Mouse (Mus musculus) heart, adult 9 months (tissue): ENCODE measurements around the gene Nf1.

Source experiments
- DNase-seq, 2 experiments: peaks; one replicate each; pipeline ENCODE4 v3.0.0; 2022; ENCODE audit warnings: low spot score in 2 of 2

Gene Nf1

GRCm38 (mm10) chr11:79328060-79328459, 11.4 kb upstream of the Nf1 start:
- no peak for DNase-seq

GRCm38 (mm10) chr11:79329585-79329984, 9.9 kb upstream of the Nf1 start:
- DNase-seq = no peak

DNA sequence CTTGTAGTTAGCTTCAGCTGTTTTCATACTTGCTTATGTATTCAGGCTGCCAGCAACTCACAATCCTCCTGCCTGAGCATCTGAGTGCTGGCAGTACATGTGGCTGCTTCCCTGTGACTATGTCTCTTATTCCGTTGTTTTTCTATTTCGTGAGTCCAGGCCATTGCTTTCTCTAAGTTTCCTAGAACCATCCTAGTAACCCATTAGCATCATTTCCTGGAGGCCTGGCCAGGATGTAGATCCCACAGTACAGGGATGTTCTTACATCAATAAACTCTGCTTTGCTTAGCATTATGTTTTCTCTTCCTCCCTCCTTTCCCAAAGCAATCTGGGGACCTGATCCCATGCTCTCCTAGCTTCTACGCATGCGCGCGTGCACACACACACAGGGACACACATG, 4.4 kb upstream of the Nf1 start:
- no peak for DNase-seq

DNA sequence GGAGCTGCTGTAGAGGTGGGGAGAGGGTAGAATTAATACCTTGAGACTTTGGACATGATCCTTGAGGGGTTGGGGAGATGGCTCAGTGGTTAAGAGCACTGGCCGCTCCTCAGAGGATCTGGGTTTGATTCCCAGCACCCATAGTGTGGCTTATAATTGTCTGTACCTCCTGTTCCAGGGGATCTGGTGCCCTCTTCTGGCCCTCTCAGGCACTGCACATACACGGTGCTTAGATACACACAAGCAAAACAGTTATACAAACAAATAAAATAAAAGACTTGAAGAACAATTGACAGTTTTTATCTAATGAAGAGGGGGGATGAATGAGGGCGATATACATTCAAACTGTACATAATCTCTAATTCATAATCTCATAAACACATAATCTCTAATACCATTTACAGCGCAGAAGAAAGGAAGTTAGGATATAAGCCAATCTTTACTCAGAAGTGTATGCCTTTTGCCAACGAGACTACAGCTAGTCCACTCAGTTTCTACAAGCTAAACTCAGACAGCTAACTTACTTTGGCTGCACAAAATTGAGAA, 2.7 kb upstream of the Nf1 start:
- DNase-seq = no peak

GRCm38 (mm10) chr11:79338621-79339020, 872 bp upstream of the Nf1 start:
- DNase-seq = no peak

GRCm38 (mm10) chr11:79339808-79340781, 602 bp downstream of the Nf1 start:
- DNase-seq = peak in 1 of 2 experiments; percentile 29

DNA sequence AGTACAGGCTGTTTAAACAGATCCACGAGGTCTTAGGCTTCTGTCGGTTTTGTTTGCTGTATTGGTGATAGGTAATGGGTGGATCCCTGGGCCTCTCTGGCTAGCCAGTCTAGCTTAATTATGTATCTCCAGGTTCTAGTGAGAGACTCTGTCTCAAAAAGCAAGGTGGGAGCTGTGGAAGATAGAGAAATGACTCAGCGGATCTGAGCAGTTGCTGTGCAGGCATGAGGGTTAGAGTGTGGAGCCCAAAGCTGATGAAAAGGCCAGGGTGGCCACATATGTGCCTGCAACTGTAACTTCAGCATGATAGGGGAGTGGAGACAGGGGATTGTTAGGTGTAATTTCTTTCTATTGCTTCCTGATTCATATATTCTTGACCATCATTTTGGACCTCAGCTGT, 17.5 kb downstream of the Nf1 start:
- no peak for DNase-seq

GRCm38 (mm10) chr11:79357397-79357796, 17.9 kb downstream of the Nf1 start:
- DNase-seq = no peak

- no peak for DNase-seq
Measured at GRCm38 (mm10) chr11:79364956-79365355, 25.5 kb downstream of the Nf1 start.

DNA sequence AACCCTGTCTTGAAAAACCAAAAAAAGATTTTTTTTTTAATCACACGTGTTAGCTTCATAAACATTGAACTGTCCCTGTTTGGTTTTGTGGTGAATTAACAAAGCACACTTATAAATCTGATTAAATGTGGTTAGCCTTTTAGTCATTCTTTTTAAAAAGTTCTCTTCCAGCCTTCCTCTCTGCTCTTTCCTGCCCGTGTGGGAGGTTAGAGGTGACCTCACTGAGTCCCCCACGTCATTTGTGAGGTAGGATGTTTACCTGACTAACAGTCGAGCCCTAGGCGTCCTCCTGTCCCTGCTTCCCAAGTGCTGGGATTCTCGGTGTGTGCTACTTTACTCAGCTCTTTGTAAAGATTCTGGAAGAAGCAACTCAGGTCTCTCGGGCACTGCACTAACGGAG, 26.8 kb downstream of the Nf1 start:
- DNase-seq = no peak

GRCm38 (mm10) chr11:79373031-79373430, 33.5 kb downstream of the Nf1 start:
- DNase-seq = no peak

GRCm38 (mm10) chr11:79398336-79398735, 58.8 kb downstream of the Nf1 start:
- peak; percentile 34 to 74 for DNase-seq

GRCm38 (mm10) chr11:79403625-79404319, 64.3 kb downstream of the Nf1 start:
- DNase-seq = no peak

- DNase-seq = no peak
Measured at GRCm38 (mm10) chr11:79413761-79414513, 74.4 kb downstream of the Nf1 start.

DNA sequence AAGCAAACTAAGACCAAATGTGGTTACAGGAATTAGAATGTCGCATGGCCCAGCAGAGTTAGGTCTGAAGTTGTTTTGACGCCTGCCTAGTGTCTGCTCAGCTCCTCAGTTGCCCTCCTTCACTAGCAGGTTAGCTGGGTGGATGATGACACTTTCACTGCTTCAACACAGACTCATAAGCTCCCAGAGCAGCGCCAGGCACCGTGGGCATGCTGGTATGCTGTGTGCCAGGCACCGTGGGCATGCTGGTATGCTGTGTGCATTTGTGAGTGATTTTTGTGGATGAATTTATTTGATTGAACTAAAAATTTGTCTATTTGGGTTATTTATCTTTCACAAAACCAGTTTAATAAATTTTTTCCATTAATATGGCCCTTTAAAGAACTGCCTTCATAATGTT, 83.0 kb downstream of the Nf1 start:
- DNase-seq = no peak

DNA sequence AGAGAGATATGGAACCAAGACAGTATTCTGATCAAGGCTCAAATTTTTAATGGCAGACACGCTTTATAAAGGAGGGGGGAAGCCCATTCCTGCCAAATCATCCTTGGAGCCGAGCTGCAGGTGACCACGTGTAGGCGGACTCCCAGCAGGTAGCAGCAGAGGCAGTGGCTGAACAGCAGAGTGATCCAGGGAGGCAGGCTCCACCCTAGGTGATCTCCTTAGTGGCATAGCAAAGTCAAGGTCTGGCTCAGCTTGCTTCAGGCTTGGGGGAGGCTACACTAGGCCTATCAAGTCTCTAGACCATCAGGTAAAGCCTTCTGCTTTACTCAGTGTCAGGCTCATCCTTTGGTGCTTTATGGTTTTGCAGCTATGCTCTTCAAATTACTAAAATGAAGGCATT, 87.1 kb downstream of the Nf1 start:
- no peak for DNase-seq

DNA sequence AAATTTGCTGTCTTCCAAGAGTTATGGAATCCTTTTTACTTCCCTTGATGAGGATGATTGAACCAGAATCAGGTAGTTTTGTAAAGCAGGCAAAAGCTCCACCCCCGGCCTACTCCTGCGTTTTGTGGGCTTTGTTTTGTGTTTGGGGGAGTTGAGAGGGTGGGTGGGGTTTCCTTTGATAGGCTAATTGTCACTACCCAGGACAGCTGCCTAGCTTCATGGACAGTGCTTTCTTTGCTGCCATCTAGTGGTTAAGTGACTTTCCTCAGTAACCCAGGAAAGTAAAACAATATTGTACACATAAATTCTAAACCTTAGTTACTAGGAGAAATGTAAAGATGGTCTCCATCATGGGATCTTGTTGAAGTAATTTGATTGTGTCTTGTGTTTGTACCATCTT, 88.1 kb downstream of the Nf1 start:
- peak; percentile 27 to 33 for DNase-seq

GRCm38 (mm10) chr11:79435252-79435651, 95.8 kb downstream of the Nf1 start:
- no peak for DNase-seq

GRCm38 (mm10) chr11:79448361-79448760, 108.9 kb downstream of the Nf1 start:
- DNase-seq = no peak

DNA sequence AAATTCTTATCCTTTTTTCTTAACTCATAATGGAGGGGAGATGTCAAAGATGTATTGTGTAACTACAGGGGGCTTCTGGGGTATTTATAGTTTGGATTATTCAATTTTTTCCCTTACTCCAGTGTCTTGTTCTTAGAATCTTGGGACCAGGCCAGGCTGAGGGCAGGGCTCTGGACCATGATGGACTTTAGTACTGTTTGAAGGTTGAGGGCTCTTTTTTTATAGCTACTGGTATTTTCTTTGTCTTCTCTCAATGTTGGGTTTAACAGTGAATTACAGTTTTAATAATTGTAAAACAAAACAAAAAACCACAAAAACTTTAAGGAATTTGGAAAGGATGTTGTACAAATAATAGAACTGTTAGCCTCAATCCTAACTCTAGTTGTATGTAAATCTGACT, 113.5 kb downstream of the Nf1 start:
- no peak for DNase-seq

DNA sequence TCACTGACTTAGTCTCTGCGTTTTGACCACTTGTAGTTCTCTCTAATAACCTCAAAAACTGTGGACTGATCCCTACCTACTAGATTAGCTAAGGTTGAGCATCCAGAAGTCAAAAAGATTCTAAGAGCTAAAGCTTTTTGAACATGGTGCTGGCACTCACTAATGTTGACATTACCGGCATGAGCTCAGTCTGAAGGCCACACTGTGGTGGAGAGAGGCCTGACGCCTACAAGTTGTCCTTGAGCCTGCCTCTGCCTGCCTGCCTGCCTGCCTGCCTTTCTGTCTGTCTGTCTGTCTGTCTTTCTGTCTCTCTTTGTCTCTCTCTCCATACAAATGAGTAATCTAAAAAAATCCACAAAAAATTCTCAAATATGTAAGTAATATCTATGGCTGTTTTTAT, 118.4 kb downstream of the Nf1 start:
- DNase-seq = no peak

DNA sequence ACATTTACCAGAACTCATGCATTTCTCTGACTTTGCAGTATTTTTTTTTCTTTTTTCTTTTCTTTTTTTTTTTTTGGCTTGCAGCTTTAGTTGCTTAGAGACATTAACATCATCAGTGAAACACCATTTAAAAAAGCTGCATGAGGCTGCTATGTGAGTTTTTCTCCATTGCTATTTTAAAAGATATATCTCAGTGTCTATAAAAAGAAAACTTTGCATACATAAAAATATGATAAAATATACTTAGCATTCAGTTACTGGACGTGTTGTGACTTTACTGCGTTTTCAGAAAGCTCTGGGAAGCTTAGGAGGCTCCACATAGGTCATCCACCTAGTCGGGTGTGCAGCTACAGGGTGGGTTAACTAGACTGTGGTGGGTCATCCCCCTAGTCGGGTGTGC, 120.4 kb downstream of the Nf1 start:
- no peak for DNase-seq
